Mouse (Mus musculus) gonadal fat pad, adult 2 months (tissue): ENCODE results near the gene Plcd1. TPM values are rescaled to one million over a fixed set of nuclear protein-coding genes. Genes with fewer than 3 reads are reported as not detected.

Experiments used
- DNase-seq: peaks from one replicate; pipeline ENCODE4 v3.0.0-alpha.2; 2012; ENCODE audit warnings: low read depth
- polyA plus RNA-seq: library from polyadenylated mRNA; depleted of rRNA; stranded (reverse); fragments of >200 nt; gene quantifications from 2 replicates; pipeline ENCODE4 v1.2.3, GENCODE M21; 2012

Plcd1 gene
- polyA plus RNA-seq, 1 experiment, result 37.4 TPM

GRCm38 (mm10) chr9:119053964-119054576 is 39.2 kb downstream of the Plcd1 start:
- no peak for DNase-seq

- no peak for DNase-seq
Observed at GRCm38 (mm10) chr9:119052154-119052944, 41.0 kb downstream of the Plcd1 start, which contains the start of gene Vill. Vill (plus strand) TSS chr9:119052778.

- no peak for DNase-seq
Observed at GRCm38 (mm10) chr9:119051158-119051557, 42.1 kb downstream of the Plcd1 start.

- no peak for DNase-seq
Observed at GRCm38 (mm10) chr9:119048182-119048903, 45.0 kb downstream of the Plcd1 start.

- DNase-seq, result no peak
Observed at GRCm38 (mm10) chr9:119040101-119040775, 53.1 kb downstream of the Plcd1 start.

GRCm38 (mm10) chr9:119038574-119038973 is 54.7 kb downstream of the Plcd1 start:
- DNase-seq, result no peak

- no peak for DNase-seq
Observed at GRCm38 (mm10) chr9:119037076-119037730, 56.1 kb downstream of the Plcd1 start.

GRCm38 (mm10) chr9:119035836-119036235 is 57.5 kb downstream of the Plcd1 start:
- no peak for DNase-seq

- no peak for DNase-seq
Observed at GRCm38 (mm10) chr9:119034676-119035665, 58.3 kb downstream of the Plcd1 start.

GRCm38 (mm10) chr9:119034069-119034468 is 59.2 kb downstream of the Plcd1 start:
- DNase-seq, result no peak

GRCm38 (mm10) chr9:119033111-119033921 is 60.0 kb downstream of the Plcd1 start:
- DNase-seq, result no peak

- DNase-seq, result no peak
Observed at GRCm38 (mm10) chr9:119032538-119032937, 60.8 kb downstream of the Plcd1 start.

GRCm38 (mm10) chr9:119031772-119032171 is 61.5 kb downstream of the Plcd1 start:
- no peak for DNase-seq

- DNase-seq, result no peak
Observed at GRCm38 (mm10) chr9:119031038-119031437, 62.3 kb downstream of the Plcd1 start.

- DNase-seq, result no peak
Observed at GRCm38 (mm10) chr9:119029568-119029967, 63.7 kb downstream of the Plcd1 start.

- no peak for DNase-seq
Observed at GRCm38 (mm10) chr9:119028226-119029195, 64.8 kb downstream of the Plcd1 start.

GRCm38 (mm10) chr9:119027337-119027736 is 66.0 kb downstream of the Plcd1 start:
- no peak for DNase-seq

GRCm38 (mm10) chr9:119025832-119026331 is 67.4 kb downstream of the Plcd1 start:
- no peak for DNase-seq
